Mouse (Mus musculus) cerebellum, adult 2 months (tissue): ENCODE results near the gene Epn3. TPM values are rescaled to one million over a fixed set of nuclear protein-coding genes. Genes with fewer than 3 reads are reported as not detected.
A peak's percentile ranks its signal among the peaks of the same experiment; 100 is the strongest.

Source experiments
- DNase-seq, 2 experiments: peaks; one replicate each; pipeline ENCODE4 v3.0.0; 2021
- H3K27ac ChIP-seq: fragments of 200-500 bp; 2 replicates; pipeline ENCODE4 v1.5.1; 2012; ENCODE audit warnings: low read length, control low read depth, inconsistent platforms; ENCODE audit not compliant: insufficient read depth
- H3K27me3 ChIP-seq: fragments of 200-500 bp; 2 replicates; pipeline ENCODE4 v1.6.1; 2012; ENCODE audit warnings: inconsistent platforms, mild to moderate bottlenecking, low read length, moderate library complexity; ENCODE audit not compliant: control insufficient read depth, insufficient read depth
- H3K4me1 ChIP-seq: fragments of 200-500 bp; 2 replicates; pipeline ENCODE4 v1.6.1; 2011; ENCODE audit warnings: low read length; ENCODE audit not compliant: control insufficient read depth, insufficient read depth
- H3K4me3 ChIP-seq: fragments of 200-500 bp; replicated peaks from 2 replicates; pipeline ENCODE3; 2011; ENCODE audit warnings: mild to moderate bottlenecking, low read depth, low read length, control low read depth; ENCODE audit not compliant: insufficient read depth
- CTCF ChIP-seq: fragments of 200-500 bp; IDR thresholded peaks from 2 replicates; pipeline ENCODE4 v1.5.1; 2011; ENCODE audit warnings: low read depth, mild to moderate bottlenecking, control low read depth, low read length, moderate library complexity, borderline replicate concordance; ENCODE audit not compliant: insufficient read depth
- POLR2A ChIP-seq: fragments of 200-500 bp; IDR thresholded peaks from 2 replicates; pipeline ENCODE4 v1.6.1; 2011; ENCODE audit warnings: low read length, control low read depth, borderline replicate concordance; ENCODE audit not compliant: insufficient read depth
- WGBS: fragments of 180-500 bp; shearing (Covaris S2); methylation state at CpG from one replicate; pipeline ENCODE4 v1.1.7; 2018; 5-methylcytosine and 5-hydroxymethylcytosine counted together
- polyA plus RNA-seq: library from polyadenylated mRNA; depleted of rRNA; stranded (reverse); fragments of >200 nt; gene quantifications from 2 replicates; pipeline ENCODE4 v1.2.3, GENCODE M21; 2012; rRNA removed

Gene Epn3
- 31.1 and 35.9 TPM in 2 replicates for polyA plus RNA-seq

DNA sequence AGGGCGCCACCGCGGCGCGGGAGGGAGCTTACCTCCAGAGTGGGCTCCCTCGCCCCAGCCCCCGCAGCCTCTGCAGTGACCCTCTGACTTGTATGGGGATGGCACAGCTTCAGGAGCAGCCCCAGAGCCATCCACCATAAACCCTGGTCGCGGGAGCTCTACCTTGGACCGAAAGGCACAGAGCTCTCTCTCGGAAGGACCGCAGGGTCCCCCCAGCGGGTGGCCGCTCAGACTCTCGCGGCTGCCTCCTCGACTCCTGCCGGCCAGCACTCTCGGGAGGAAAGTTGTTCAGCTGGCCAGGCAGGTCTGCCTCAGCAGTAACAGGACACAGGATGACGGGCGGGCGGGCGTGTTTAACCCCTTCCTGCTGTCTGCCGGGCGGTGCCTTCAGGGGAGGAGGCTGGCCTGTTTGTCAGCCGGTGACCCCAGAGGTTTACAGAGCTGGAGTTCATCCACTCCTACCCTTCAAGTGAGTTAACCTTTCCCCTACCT is at the start of gene Epn3:
Gene Epn3 (minus strand): TSS at position 314 of the 492 bp plus-strand sequence.
- DNase-seq, result peak; percentile 66 to 68
- H3K27me3 ChIP-seq, result no peaks in the 10 kb centered on the region
- under 1% methylated on average over 26 of the region's 26 CpGs for WGBS
- peak within 1 kb of the TSS; percentile 77 for H3K4me3 ChIP-seq
- H3K4me1 ChIP-seq, result peaks cover 9% of the 10 kb centered on the region
- H3K27ac ChIP-seq, result peak within 1 kb of the TSS; percentile 98
- TF ChIP-seq CTCF (no peak), POLR2A (peak; percentile 23; the same call in 1 of the 2 replicates)

DNA sequence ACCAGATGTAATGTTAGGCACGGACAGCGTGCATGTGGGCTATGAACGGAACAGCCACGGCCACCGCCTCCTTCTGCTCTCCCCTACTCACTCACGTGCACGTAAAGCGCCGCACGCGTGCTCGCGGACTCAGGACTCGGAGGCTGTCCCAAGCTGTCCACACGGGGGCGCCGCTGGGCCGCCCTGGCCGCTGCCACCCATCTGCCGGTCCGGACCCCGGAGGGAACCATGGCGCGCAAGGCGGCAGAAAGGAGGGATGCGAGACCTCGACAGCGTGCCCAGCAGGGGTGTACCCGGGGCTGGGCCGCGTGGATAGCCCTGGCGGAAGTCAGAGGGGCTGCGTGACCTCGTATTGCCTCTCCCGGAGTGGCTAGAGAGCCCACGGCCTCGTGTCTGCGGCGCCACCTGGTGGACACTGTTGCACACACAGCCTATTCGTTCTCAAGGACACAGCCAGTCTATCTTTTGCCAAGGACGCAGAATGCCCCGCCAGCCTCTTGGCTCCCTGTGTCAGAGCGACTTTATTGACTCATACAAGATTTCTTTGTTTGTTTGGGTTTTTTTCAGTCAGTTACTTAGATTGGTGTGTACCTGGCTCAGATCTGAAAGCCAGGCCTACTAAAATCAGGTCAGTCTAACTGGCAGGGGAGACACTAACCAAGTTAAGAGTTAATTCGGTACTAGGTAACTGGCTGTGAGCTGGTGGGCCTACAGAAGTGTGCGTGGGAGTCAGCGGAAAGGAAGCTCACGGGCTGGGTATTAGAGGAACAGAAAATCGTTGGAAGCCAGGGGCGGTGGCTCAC is 49.3 kb upstream of the Epn3 start, which contains the start of gene Rsad1:
Gene Rsad1 (minus strand): TSS at position 368 of the 803 bp plus-strand sequence.
- TF ChIP-seq CTCF (peak; percentile 70), POLR2A (peak; percentile 73; the same call in 1 of the 2 replicates)
- no peaks in the 10 kb centered on the region for H3K27me3 ChIP-seq
- WGBS, result 2% methylated on average over 49 of the region's 49 CpGs
- peak within 1 kb of the TSS; percentile 84 for H3K4me3 ChIP-seq
- peak; percentile 94 to 99 for DNase-seq
- peak within 1 kb of the TSS; percentile 88 for H3K27ac ChIP-seq
- peaks cover 7% of the 10 kb centered on the region; the same call in 1 of the 2 replicates for H3K4me1 ChIP-seq

DNA sequence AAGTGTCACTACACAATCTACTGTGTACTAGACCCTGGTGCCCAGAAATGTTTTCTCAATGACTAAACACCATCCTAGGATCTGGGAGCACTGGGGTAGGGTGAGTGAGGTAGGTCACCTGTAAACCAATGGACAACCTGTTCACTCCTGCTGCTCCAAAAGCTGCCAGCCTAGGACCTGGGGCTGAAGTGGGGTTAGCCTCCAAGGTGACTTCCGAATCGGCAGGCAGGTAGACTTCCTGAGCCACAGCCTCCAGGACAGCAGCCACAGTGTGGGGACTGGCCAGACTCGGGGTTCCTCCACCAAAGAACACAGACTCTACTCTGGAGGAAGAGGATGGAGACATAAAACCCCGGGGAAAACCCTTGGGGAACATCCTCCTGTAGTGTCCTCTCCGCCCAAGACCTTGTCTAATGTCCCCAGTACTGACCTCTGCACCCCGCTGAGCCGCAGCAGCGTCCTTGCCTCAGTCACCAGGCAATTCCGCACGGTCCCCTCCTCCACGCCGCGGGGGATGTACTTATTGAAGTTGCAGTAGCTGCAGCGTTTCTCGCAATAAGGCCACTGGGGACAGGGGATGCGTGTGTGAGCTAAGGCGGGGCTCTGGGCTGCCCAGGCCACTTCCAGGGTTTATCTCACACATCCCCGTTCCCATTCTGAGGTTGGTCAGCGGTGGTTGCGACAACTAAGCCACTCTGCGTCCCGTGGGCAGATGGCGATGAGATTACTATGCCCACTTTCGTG is 48.4 kb upstream of the Epn3 start:
- Histone ChIP-seq H3K27me3 (no peaks in the 10 kb centered on the region), H3K27ac (peak overlapping the region; percentile 88), H3K4me3 (peak overlapping the region; percentile 84), H3K4me1 (peaks cover 7% of the 10 kb centered on the region; the same call in 1 of the 2 replicates)
- WGBS, result 2% methylated on average over 24 of the region's 24 CpGs
- peak; percentile 60 to 70 for DNase-seq
- no peak for TF ChIP-seq POLR2A
- no peak for TF ChIP-seq CTCF

DNA sequence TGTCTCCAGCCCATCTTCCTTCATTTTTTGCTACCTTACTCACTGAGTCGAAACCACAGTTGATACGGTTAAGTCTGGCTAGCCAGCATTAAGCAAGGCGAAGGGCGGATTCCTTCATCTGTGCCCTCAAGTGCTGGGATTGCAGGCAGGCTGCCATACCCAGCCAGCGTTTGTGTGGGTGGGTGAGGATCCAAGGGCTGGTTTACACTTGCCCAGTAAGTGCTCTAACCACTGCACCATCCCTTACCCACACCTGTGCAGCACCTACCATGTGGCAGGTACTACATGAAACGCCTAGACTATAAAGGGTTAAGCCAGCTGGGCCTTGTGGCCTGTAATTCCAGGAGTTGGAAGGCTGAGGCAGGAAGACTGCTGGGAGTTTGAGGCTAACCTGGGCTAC is 47.5 kb upstream of the Epn3 start:
- 88% methylated on average over 6 of the region's 6 CpGs for WGBS
- no peak overlapping the region for H3K27ac ChIP-seq
- no peaks in the 10 kb centered on the region for H3K27me3 ChIP-seq
- peaks cover 7% of the 10 kb centered on the region; the same call in 1 of the 2 replicates for H3K4me1 ChIP-seq
- DNase-seq, result no peak
- no peak overlapping the region for H3K4me3 ChIP-seq
- TF ChIP-seq POLR2A, result no peak
- TF ChIP-seq CTCF, result no peak

DNA sequence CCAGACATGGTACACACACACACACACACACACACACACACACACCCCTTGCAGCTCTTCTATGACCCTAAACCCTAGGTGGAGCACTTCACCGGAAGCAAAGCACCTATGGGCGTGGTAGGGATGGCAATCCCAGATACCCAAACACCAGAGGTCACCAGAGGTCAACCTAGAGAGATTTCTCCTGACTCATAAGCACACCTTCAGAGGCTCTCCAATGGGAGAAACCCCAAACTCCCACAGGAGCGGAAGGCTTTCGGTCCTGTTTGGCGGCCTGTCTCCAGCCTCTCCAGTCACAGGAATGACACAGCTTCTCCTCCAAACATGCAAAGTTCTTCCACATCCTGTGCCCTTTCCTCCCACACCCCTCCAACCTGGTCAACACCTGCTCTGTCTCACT is 46.6 kb upstream of the Epn3 start:
- Histone ChIP-seq H3K4me1 (peaks cover 7% of the 10 kb centered on the region; the same call in 1 of the 2 replicates), H3K27me3 (no peaks in the 10 kb centered on the region), H3K27ac (no peak overlapping the region), H3K4me3 (no peak overlapping the region)
- WGBS, result 100% methylated on average over 5 of the region's 5 CpGs
- DNase-seq, result no peak
- TF ChIP-seq CTCF (no peak), POLR2A (no peak)

DNA sequence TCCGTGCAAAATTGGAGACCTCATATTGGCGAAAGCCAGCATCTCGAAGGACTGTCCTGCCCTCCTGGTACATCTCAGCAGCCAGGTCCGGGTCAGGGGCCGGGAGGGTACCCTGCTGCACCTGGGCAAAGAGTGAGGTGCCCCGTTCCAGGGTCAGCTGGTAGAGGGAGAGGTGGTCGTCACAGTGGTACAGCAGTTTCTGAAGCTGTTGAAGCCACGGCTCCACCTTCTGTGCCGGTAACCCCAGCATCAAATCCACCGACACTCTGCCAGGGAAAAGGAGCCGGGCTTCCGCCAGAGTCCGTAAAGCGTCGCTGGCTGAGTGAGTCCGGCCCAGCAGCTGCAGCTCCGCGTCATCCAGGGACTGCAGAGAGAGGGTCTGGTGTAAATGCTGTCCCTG is 44.6 kb upstream of the Epn3 start:
- 39% methylated on average over 18 of the region's 18 CpGs for WGBS
- H3K4me1 ChIP-seq, result peaks cover 4% of the 10 kb centered on the region; the same call in 1 of the 2 replicates
- DNase-seq, result peak; percentile 35 to 58
- no peak for TF ChIP-seq CTCF
- no peak for TF ChIP-seq POLR2A
- H3K27me3 ChIP-seq, result no peaks in the 10 kb centered on the region
- peak overlapping the region; percentile 10; the same call in 1 of the 2 replicates for H3K27ac ChIP-seq
- peak overlapping the region; percentile 43 for H3K4me3 ChIP-seq

DNA sequence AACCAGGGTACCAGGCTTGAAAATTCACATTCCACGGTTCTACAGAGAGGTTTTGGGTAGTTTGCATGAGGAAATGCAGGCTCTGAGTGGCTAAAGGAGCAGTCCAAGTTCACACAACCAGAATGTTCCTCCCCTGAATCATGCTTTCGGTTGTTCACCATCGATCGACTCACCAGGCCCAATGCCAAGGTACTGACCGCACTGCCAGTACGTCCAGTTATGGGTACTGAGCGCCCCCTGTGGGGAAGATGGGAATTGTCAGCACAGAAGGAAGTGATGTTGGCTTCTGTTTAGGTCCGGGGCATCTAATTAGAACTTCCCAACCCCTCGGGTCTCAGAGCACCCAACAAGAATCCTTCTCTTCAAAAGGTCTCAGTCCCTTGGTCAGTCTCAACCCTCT is 44.2 kb upstream of the Epn3 start:
- DNase-seq, result peak; percentile 95 to 97
- H3K4me1 ChIP-seq, result 0 out of 2 replicates have a peak, but pooled peaks cover 2% of the 10 kb centered on the region
- 4% methylated on average over 9 of the region's 9 CpGs for WGBS
- peak overlapping the region; percentile 2 for H3K4me3 ChIP-seq
- no peak for TF ChIP-seq POLR2A
- peak; percentile 92 for TF ChIP-seq CTCF
- H3K27me3 ChIP-seq, result no peaks in the 10 kb centered on the region
- no peak overlapping the region for H3K27ac ChIP-seq
